In the genomic region with DNA sequence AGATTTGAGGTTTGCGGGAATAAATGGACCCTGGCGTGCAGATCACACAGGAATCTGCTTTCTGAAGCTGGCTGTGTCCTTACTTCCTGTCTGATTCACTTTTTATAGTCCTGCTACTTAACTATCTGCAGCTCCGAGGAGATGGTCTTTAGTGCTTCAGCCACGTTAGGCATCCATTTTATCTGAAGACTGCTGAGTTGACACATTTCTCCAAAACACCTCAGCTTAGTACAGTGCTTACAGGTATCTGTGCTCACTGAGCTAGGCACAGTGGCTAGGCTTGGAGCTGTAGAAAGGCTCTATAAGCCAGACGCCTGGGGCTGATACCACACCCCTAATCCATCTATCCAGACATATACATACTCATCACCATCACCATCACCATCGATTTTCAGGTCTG, we compare ENCODE assay signal across 20 mouse cellular contexts. TPM values are rescaled to one million over a fixed set of nuclear protein-coding genes. Genes with fewer than 3 reads are reported as not detected.
DNase-seq lines count a peak whose midpoint lies in the region; ATAC-seq and TF ChIP-seq lines count a peak whose summit lies in the region.
"Had no signal": no experiment of that assay in that cellular context is flagged by ENCODE, and none has a peak within 500 bp of the region (broad histone marks: within the 10 kb centered on the region; RNA-seq: fewer than 3 reads in every experiment).

No protein-coding gene starts in this region.

- no peak overlapping the region for H3K4me3 ChIP-seq in heart, embryonic 13.5 days
- H3K4me3 ChIP-seq in heart, postnatal 0 days (ENCODE audit: low read depth, low read length) = no peak overlapping the region
- no peak overlapping the region for H3K4me3 ChIP-seq in ES-E14 (ENCODE audit: insufficient read depth in 1 of 2, low read depth in 1 of 2, low read length in 2 of 2, poor library complexity in 1 of 2, severe bottlenecking in 1 of 2)
- H3K4me3 ChIP-seq: embryonic facial prominence, embryonic 12.5 days; forebrain, embryonic 12.5 days; hindbrain, embryonic 12.5 days had no signal

- in situ Hi-C loops in ES-E14 (cut with MboI; ENCODE audit: low sequenced_read_pairs in 2 of 2, unreplicated experiment in 2 of 2) = no loop called here

- H3K36me3 ChIP-seq in heart, embryonic 13.5 days = peaks cover 41% of the 10 kb centered on the region
- H3K36me3 ChIP-seq in heart, postnatal 0 days (replicated peaks; ENCODE audit: control insufficient read depth, insufficient read depth, low read length) = peaks cover 15% of the 10 kb centered on the region
- H3K36me3 ChIP-seq in ES-E14 (ENCODE audit: control insufficient read depth, insufficient read depth, low read length, poor library complexity, severe bottlenecking) = peaks cover 9% of the 10 kb centered on the region; the same call in 1 of the 2 replicates
- H3K36me3 ChIP-seq: embryonic facial prominence, embryonic 12.5 days; forebrain, embryonic 12.5 days had no signal

- TF ChIP-seq EP300 in heart, postnatal 0 days (IDR thresholded peaks at IDR 0.05; ENCODE audit: low read depth) = no peak

- H3K4me1 ChIP-seq in heart, embryonic 13.5 days = peaks cover 43% of the 10 kb centered on the region
- peaks cover 29% of the 10 kb centered on the region for H3K4me1 ChIP-seq in heart, postnatal 0 days (ENCODE audit: control insufficient read depth, insufficient read depth)
- peaks cover 0 to 5% of the 10 kb centered on the region in 2 experiments; a peak in 1 of 4 replicates for H3K4me1 ChIP-seq in ES-E14 (ENCODE audit: control insufficient read depth in 2 of 2, insufficient read depth in 2 of 2, low read length in 2 of 2, poor library complexity in 1 of 2)
- H3K4me1 ChIP-seq: forebrain, embryonic 12.5 days had no signal

- H3K27ac ChIP-seq in heart, embryonic 13.5 days (replicated peaks) = peak overlapping the region; percentile 65
- H3K27ac ChIP-seq in heart, postnatal 0 days (ENCODE audit: low read depth) = peak overlapping the region; percentile 41; the same call in 1 of the 2 replicates
- no peak overlapping the region for H3K27ac ChIP-seq in ES-E14 (ENCODE audit: insufficient read depth, low read depth, low read length, poor library complexity, severe bottlenecking)
- H3K27ac ChIP-seq: embryonic facial prominence, embryonic 12.5 days; hindbrain, embryonic 12.5 days had no signal

- no peak overlapping the region for H3K4me2 ChIP-seq in heart, embryonic 13.5 days
- no peak overlapping the region for H3K4me2 ChIP-seq in heart, postnatal 0 days (ENCODE audit: low read depth, low read length)
- H3K4me2 ChIP-seq: embryonic facial prominence, embryonic 12.5 days; forebrain, embryonic 12.5 days; hindbrain, embryonic 12.5 days had no signal

- H3K27me3 ChIP-seq in heart, embryonic 13.5 days (replicated peaks) = no peaks in the 10 kb centered on the region
- no peaks in the 10 kb centered on the region for H3K27me3 ChIP-seq in heart, postnatal 0 days (ENCODE audit: control insufficient read depth, insufficient read depth, low read length)
- H3K27me3 ChIP-seq: embryonic facial prominence, embryonic 12.5 days; forebrain, embryonic 12.5 days; hindbrain, embryonic 12.5 days; Patski had no signal

- H3K9ac ChIP-seq in heart, embryonic 13.5 days = no peak overlapping the region
- no peak overlapping the region for H3K9ac ChIP-seq in heart, postnatal 0 days (replicated peaks; ENCODE audit: low read depth, low read length)
- no peak overlapping the region for H3K9ac ChIP-seq in ES-E14 (ENCODE audit: insufficient read depth, low read depth, low read length, poor library complexity, severe bottlenecking)
- H3K9ac ChIP-seq: embryonic facial prominence, embryonic 12.5 days; forebrain, embryonic 12.5 days; hindbrain, embryonic 12.5 days had no signal

- DNase-seq in heart, postnatal 10 days = no peak
- DNase-seq in heart, postnatal 0 days (ENCODE audit: low spot score) = no peak
- DNase-seq in heart, adult 8-10 months (ENCODE audit: low spot score) = no peak
- DNase-seq in ES-E14 (ENCODE audit: low read depth, low spot score) = no peak
- DNase-seq in c-Kit-positive CD71-positive TER-119-positive erythroid progenitor cells, embryonic 14.5 days (ENCODE audit: low spot score) = no peak
- DNase-seq in adrenal gland, postnatal 25 days = no peak
- DNase-seq: adrenal gland, adult 2 months; B cell, adult 2 months; heart, postnatal 36 days; kidney, adult 8-10 months had no signal

- no peak for TF ChIP-seq CTCF in heart, postnatal 0 days (IDR thresholded peaks at IDR 0.05; ENCODE audit: low read depth)

- 0 out of 2 replicates have a peak, but pooled peaks cover 5% of the 10 kb centered on the region for H3K9me3 ChIP-seq in heart, embryonic 13.5 days
- H3K9me3 ChIP-seq in heart, postnatal 0 days (replicated peaks; ENCODE audit: control insufficient read depth, low read length) = no peaks in the 10 kb centered on the region
- H3K9me3 ChIP-seq in ES-E14 (ENCODE audit: control insufficient read depth, insufficient read depth, low read depth, low read length) = no peaks in the 10 kb centered on the region
- H3K9me3 ChIP-seq: embryonic facial prominence, embryonic 12.5 days; forebrain, embryonic 12.5 days; hindbrain, embryonic 12.5 days had no signal

- WGBS in heart, embryonic 13.5 days = 34% methylated on average over 6 of the region's 6 CpGs
- 34% methylated on average over 6 of the region's 6 CpGs for WGBS in heart, postnatal 0 days

- no peak for ATAC-seq in heart, embryonic 13.5 days (ENCODE audit: extremely low read depth, insufficient number of reproducible peaks, low FRiP score, low TSS enrichment)
- ATAC-seq in heart, postnatal 0 days (ENCODE audit: insufficient read depth, low read depth) = no peak
- ATAC-seq: CD4-positive, CD25-positive, alpha-beta regulatory T cell, adult 4 months; forebrain, embryonic 16.5 days; hindbrain, embryonic 16.5 days; inflammation-experienced regulatory T-cells, adult 6 months; intestine, postnatal 0 days; Patski had no signal

- intact Hi-C loops in heart, postnatal 10 days (cut with DNase I) = loop anchor here (2.0 kb wide), 1 partner anchor 13 kb away; no protein-coding TSS in a partner anchor

TF ChIP-seq in ES-E14, 5 proteins besides CTCF, POLR2A, EP300 and RAD21:
- TF ChIP-seq CHD2 (IDR thresholded peaks at IDR 0.05; ENCODE audit: low read depth, low read length) (no peak), ZNF384 (IDR thresholded peaks at IDR 0.05; ENCODE audit: low read depth, low read length) (no peak), MAFK (IDR thresholded peaks at IDR 0.05; ENCODE audit: insufficient read depth, low read depth, low read length) (peak; percentile 85)

RNA-seq across cellular contexts. Expression of gene Pwwp2b, which starts 17.4 kb away (rescaled TPM):
- polyA plus RNA-seq in heart, embryonic 13.5 days (2015; fragmentation: Nextera tagmentation; extraction: Ambion mirVana) = 7.3 and 8.0 TPM in 2 replicates
- 1 to 10 TPM; 8.1 to 9.8 TPM for total RNA-seq in heart, postnatal 10 days (2021)
- total RNA-seq in heart, postnatal 0 days (2014; rRNA removed; ENCODE audit: low replicate concordance) = 9.0 and 9.4 TPM in 2 replicates
- polyA plus RNA-seq in heart, postnatal 0 days (2015; fragmentation: Nextera tagmentation; extraction: Ambion mirVana) = 6.0 and 7.4 TPM in 2 replicates
- 10 to 100 TPM in 2 of 4 experiments, 1 to 10 TPM in 2; 8.1 to 12.5 (median 10.0) TPM for total RNA-seq in heart, adult 8-10 months (2022)
- 7.1 and 7.5 TPM in 2 replicates for total RNA-seq in ES-E14 (2012; rRNA removed)
- 20.9 and 25.4 TPM in 2 replicates for total RNA-seq in adrenal gland, postnatal 25 days (2021)

RNA-seq across cellular contexts. Expression of gene Stk32c, which starts 52.5 kb away (rescaled TPM):
- 0.11 TPM in 1 of 2 replicates, not detected in the other for polyA plus RNA-seq in heart, embryonic 13.5 days (2015; fragmentation: Nextera tagmentation; extraction: Ambion mirVana)
- 1 to 10 TPM; 2.8 to 4.6 TPM for total RNA-seq in heart, postnatal 10 days (2021)
- total RNA-seq in heart, postnatal 0 days (2014; rRNA removed; ENCODE audit: low replicate concordance) = 0.31 and 0.42 TPM in 2 replicates
- polyA plus RNA-seq in heart, postnatal 0 days (2015; fragmentation: Nextera tagmentation; extraction: Ambion mirVana) = 0.08 TPM in 1 of 2 replicates, not detected in the other
- total RNA-seq in heart, adult 8-10 months (2022) = under 1 TPM; 0.41 to 0.92 (median 0.43) TPM
- total RNA-seq in ES-E14 (2012; rRNA removed) = 0.53 and 0.89 TPM in 2 replicates
- total RNA-seq in adrenal gland, postnatal 25 days (2021) = 3.0 and 4.0 TPM in 2 replicates

RNA-seq across cellular contexts. Expression of gene Lrrc27, which starts 52.8 kb away (rescaled TPM):
- polyA plus RNA-seq in heart, embryonic 13.5 days (2015; fragmentation: Nextera tagmentation; extraction: Ambion mirVana) = 2.3 and 3.3 TPM in 2 replicates
- 10 to 100 TPM in 1 of 2 experiments, 1 to 10 TPM in 1; 9.3 to 10.0 TPM for total RNA-seq in heart, postnatal 10 days (2021)
- 1.9 and 2.9 TPM in 2 replicates for total RNA-seq in heart, postnatal 0 days (2014; rRNA removed; ENCODE audit: low replicate concordance)
- polyA plus RNA-seq in heart, postnatal 0 days (2015; fragmentation: Nextera tagmentation; extraction: Ambion mirVana) = 3.9 and 5.0 TPM in 2 replicates
- total RNA-seq in heart, adult 8-10 months (2022) = 10 to 100 TPM; 15.6 to 18.8 (median 16.4) TPM
- 6.3 and 8.2 TPM in 2 replicates for total RNA-seq in ES-E14 (2012; rRNA removed)
- total RNA-seq in adrenal gland, postnatal 25 days (2021) = 5.8 and 6.3 TPM in 2 replicates
